Mouse (Mus musculus) neural tube, embryonic 15.5 days (tissue): ENCODE data around the gene Rabggta. TPM values are rescaled to one million over a fixed set of nuclear protein-coding genes. Genes with fewer than 3 reads are reported as not detected.
"Not testable (repeated sequence)": the region's sequence is repeated elsewhere in the genome, so short reads cannot be mapped to it uniquely, and the experiment has no call there.

Experiments
- ATAC-seq: fragments of 200-750 bp; cut with Nextera tagmentation; 2 replicates; pipeline ENCODE4 v1.8.0; 2017; ENCODE audit warnings: mild to moderate bottlenecking, moderate TSS enrichment, moderate library complexity; ENCODE audit not compliant: low FRiP score
- H3K27ac ChIP-seq: fragments of 300-500 bp; sonication (generic); replicated peaks from 2 replicates; pipeline ENCODE4 v1.5.1; 2015; ENCODE audit warnings: mild to moderate bottlenecking, inconsistent platforms
- H3K27me3 ChIP-seq: fragments of 300-500 bp; sonication (generic); replicated peaks from 2 replicates; pipeline ENCODE4 v1.6.1; 2015; ENCODE audit warnings: inconsistent platforms
- H3K36me3 ChIP-seq: fragments of 300-500 bp; sonication (generic); 2 replicates; pipeline ENCODE4 v1.6.1; 2015; ENCODE audit warnings: inconsistent platforms
- H3K4me1 ChIP-seq: fragments of 300-500 bp; sonication (generic); 2 replicates; pipeline ENCODE4 v1.6.1; 2015; ENCODE audit warnings: inconsistent platforms
- H3K4me2 ChIP-seq: fragments of 300-500 bp; sonication (generic); 2 replicates; pipeline ENCODE4 v1.6.1; 2015; ENCODE audit warnings: inconsistent platforms, mild to moderate bottlenecking, moderate library complexity
- H3K4me3 ChIP-seq: fragments of 300-500 bp; sonication (generic); replicated peaks from 2 replicates; pipeline ENCODE4 v1.5.1; 2015; ENCODE audit warnings: mild to moderate bottlenecking, inconsistent platforms
- H3K9ac ChIP-seq: fragments of 300-500 bp; sonication (generic); replicated peaks from 2 replicates; pipeline ENCODE4 v1.6.1; 2015; ENCODE audit warnings: mild to moderate bottlenecking, inconsistent platforms
- H3K9me3 ChIP-seq: fragments of 300-500 bp; sonication (generic); replicated peaks from 2 replicates; pipeline ENCODE4 v1.6.1; 2016; ENCODE audit warnings: inconsistent platforms
- WGBS: fragments of 180-500 bp; shearing (Covaris S2); methylation state at CpG from one replicate; pipeline ENCODE4 v1.1.7; 2015; ENCODE audit warnings: mixed read lengths; 5-methylcytosine and 5-hydroxymethylcytosine counted together
- polyA plus RNA-seq: library from polyadenylated mRNA; unstranded; fragments of >200 nt; fragmentation: Nextera tagmentation; extraction: Ambion mirVana; gene quantifications from 2 replicates; pipeline ENCODE4 v1.2.1, GENCODE M21; 2015

Gene Rabggta
- polyA plus RNA-seq, result 56.7 and 65.1 TPM in 2 replicates

DNA sequence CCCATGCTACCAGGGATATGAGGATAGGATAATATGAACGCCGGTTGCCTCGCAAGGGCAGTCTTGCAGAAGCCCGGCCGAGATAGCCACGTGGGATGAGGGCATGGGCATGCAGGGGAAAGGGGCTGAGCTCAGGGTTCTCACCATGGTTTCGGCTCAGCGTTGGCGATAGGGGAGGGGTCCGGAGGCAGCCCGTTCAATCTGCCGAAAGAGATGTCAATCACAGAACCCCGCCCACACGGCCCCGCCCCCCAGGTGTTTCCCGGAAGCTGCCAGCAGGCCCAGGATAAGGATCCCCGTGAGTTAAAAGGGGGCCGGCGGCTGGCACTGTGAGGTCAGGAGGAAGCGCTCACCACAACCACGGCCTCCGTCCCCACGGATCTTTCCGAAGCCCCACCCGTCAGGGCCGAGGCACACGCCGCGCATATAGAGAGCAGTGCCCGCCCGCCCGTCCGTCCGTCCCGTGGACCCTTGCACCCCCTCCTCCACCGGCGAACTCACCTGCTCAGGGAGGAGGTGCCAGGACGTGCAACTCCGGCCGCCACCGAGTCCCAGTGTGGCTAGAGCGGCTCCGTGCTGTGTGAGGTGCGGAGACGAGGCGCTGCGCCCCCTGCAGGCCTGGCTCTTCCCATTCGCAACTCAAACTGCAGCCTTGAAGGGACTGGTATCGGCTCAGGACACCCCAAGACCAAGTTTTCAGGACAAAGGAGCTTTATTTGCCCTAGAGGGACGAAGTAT, at the start of gene Rabggta:
TSS of gene Rabggta (minus strand) at position 564 of the 738 bp plus-strand sequence.
- Histone ChIP-seq H3K36me3 (peaks cover 25% of the 10 kb centered on the region), H3K4me3 (peak within 1 kb of the TSS; percentile 92), H3K9me3 (no peaks in the 10 kb centered on the region), H3K4me1 (peaks cover 16% of the 10 kb centered on the region), H3K27me3 (no peaks in the 10 kb centered on the region), H3K27ac (peak within 1 kb of the TSS; percentile 88), H3K4me2 (peak within 1 kb of the TSS; percentile 79), H3K9ac (peak within 1 kb of the TSS; percentile 75)
- under 1% methylated on average over 49 of the region's 50 CpGs for WGBS
- peak; percentile 96 for ATAC-seq

DNA sequence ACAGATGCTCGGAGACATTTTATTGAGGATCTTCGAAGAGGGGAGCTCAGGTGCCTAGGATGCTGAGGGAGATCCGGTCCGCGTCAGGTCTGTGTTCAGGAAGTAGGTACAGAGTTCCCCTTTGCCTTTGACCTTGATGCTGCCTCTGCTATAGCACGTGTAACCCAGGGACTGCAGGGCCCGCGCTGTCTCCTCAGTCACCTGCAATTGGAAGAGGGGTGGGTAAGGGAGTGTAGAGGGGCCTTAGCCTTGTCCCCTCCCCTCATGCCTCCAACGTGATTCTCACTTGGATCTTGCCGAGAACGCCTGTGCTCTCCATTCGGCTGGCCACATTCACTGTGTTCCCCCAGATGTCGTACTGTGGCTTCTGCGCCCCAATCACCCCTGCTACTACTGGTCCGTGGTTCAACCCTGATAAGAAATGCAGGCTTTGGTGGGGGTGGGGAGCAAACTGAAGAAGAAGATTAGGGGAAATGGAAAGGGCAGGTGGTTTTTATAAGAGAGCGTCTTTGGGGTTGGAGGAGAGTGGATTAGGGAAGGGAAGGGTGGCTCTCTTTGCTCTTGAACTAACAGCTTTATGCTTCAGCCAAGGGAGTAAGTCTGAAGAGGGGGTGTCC, 47.1 kb upstream of the Rabggta start:
- 77% methylated on average over 16 of the region's 16 CpGs for WGBS
- H3K4me2 ChIP-seq, result no peak overlapping the region
- no peak for ATAC-seq

DNA sequence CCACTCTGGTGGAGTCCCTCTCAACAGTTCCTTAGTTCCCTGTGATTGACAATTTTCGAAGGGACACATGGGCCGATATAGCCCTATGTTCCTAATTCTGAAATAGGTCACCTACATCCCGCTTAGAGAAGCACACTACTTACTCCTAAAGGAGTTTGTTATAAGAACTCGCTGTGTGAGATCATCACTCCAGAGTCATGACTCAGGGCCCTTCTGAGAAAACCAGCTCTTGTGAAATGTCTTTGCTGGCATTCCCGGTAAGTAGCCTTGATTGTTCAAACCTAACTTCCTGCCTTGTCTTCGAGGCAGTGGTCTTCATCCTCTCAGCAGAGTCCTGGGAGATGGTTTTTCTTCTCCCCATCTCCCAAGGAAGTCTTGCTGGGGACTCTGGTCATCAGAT, 46.5 kb upstream of the Rabggta start:
- Histone ChIP-seq H3K4me1 (peaks cover 10% of the 10 kb centered on the region), H3K36me3 (no peaks in the 10 kb centered on the region), H3K27ac (no peak overlapping the region), H3K4me3 (no peak overlapping the region), H3K27me3 (peaks cover 66% of the 10 kb centered on the region), H3K9ac (no peak overlapping the region), H3K9me3 (no peaks in the 10 kb centered on the region), H3K4me2 (no peak overlapping the region)
- no peak for ATAC-seq
- WGBS, result 91% methylated on average over 6 of the region's 6 CpGs

More for the DNA sequence above, 47.1 kb upstream of the Rabggta start:
- Histone ChIP-seq H3K36me3 (no peaks in the 10 kb centered on the region), H3K4me1 (peaks cover 10% of the 10 kb centered on the region), H3K9ac (no peak overlapping the region), H3K27me3 (peaks cover 64% of the 10 kb centered on the region), H3K4me3 (no peak overlapping the region), H3K9me3 (no peaks in the 10 kb centered on the region), H3K27ac (no peak overlapping the region)

DNA sequence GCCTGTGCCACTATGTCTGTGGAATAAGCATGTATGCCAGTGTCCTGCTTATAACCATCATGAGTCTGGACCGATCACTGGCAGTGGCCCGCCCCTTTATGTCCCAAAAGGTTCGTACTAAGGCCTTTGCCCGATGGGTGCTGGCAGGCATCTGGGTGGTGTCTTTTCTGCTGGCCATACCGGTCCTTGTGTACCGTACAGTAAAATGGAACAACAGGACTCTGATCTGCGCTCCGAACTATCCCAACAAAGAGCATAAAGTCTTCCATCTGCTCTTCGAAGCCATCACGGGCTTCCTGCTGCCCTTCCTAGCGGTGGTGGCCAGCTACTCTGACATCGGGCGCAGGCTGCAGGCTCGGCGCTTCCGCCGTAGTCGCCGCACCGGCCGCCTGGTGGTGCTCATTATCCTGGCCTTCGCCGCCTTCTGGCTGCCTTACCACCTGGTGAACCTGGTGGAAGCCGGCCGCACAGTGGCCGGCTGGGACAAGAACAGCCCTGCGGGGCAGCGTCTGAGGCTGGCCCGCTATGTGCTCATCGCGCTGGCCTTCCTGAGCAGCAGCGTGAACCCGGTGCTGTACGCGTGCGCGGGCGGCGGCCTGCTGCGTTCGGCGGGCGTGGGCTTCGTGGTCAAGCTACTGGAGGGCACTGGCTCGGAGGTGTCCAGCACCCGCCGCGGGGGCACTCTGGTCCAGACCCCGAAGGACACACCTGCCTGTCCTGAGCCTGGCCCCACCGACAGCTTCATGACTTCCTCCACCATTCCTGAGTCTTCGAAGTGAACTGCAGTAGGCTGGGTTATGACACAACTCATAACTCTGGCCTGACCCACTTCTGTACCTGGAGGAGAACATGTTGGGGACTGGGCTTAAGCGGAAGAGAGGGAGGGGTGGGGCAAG, 45.7 kb upstream of the Rabggta start:
- Histone ChIP-seq H3K27ac (no peak overlapping the region), H3K27me3 (peaks cover 71% of the 10 kb centered on the region), H3K4me1 (peaks cover 12% of the 10 kb centered on the region), H3K4me3 (peak overlapping the region; percentile 42), H3K4me2 (peak overlapping the region; percentile 75), H3K36me3 (no peaks in the 10 kb centered on the region), H3K9ac (peak overlapping the region; percentile 45), H3K9me3 (no peaks in the 10 kb centered on the region)
- 12% methylated on average over 51 of the region's 52 CpGs for WGBS
- ATAC-seq, result peak; percentile 74

DNA sequence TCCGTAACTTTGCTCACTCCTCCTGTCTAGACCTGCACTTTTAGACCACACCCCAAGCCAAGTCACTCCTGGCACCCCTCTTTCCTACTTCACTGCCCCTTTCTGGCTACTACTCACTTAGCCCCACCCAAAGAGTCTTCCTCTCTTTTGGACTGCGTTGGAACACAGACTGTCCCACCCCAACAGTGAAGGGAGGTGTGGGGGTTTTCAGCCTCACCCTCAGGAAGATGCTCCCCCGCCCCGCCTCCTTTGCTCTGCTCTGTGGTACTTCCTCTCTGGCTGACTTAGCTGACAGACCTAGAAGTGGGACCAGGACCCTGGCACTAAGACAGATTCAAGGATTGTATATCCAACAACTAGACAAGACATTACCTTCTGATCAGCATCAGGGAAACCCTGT, 43.6 kb upstream of the Rabggta start, which contains the start of gene Ltb4r1:
TSS of gene Ltb4r1 (plus strand) at position 267 of the 400 bp plus-strand sequence.
- ATAC-seq, result no peak
- no peak within 1 kb of the TSS for H3K27ac ChIP-seq
- no peak within 1 kb of the TSS for H3K4me3 ChIP-seq
- H3K27me3 ChIP-seq, result peaks cover 72% of the 10 kb centered on the region
- H3K9ac ChIP-seq, result no peak within 1 kb of the TSS
- H3K4me1 ChIP-seq, result peaks cover 27% of the 10 kb centered on the region
- H3K9me3 ChIP-seq, result no peaks in the 10 kb centered on the region
- H3K36me3 ChIP-seq, result no peaks in the 10 kb centered on the region
- WGBS, result 84% methylated on average over 4 of the region's 4 CpGs
- H3K4me2 ChIP-seq, result no peak within 1 kb of the TSS

- Histone ChIP-seq H3K4me2 (peak overlapping the region; percentile 76), H3K4me1 (peaks cover 27% of the 10 kb centered on the region), H3K27ac (no peak overlapping the region), H3K4me3 (peak overlapping the region; percentile 53; the same call in 1 of the 2 replicates), H3K36me3 (no peaks in the 10 kb centered on the region), H3K27me3 (peaks cover 58% of the 10 kb centered on the region), H3K9me3 (no peaks in the 10 kb centered on the region), H3K9ac (no peak overlapping the region)
- ATAC-seq, result no peak
- WGBS, result 61% methylated on average over 7 of the region's 7 CpGs
Measured at GRCm38 (mm10) chr14:55763166-55763565, 41.1 kb upstream of the Rabggta start.

GRCm38 (mm10) chr14:55762001-55762821, 40.1 kb upstream of the Rabggta start:
- peak overlapping the region; percentile 76 for H3K4me2 ChIP-seq
- under 1% methylated on average over 77 of the region's 77 CpGs for WGBS
- ATAC-seq, result peak; percentile 73
- H3K27ac ChIP-seq, result peak overlapping the region; percentile 65
- H3K27me3 ChIP-seq, result peaks cover 51% of the 10 kb centered on the region
- no peaks in the 10 kb centered on the region for H3K36me3 ChIP-seq
- H3K4me3 ChIP-seq, result peak overlapping the region; percentile 53
- peak overlapping the region; percentile 50 for H3K9ac ChIP-seq
- no peaks in the 10 kb centered on the region for H3K9me3 ChIP-seq
- H3K4me1 ChIP-seq, result peaks cover 18% of the 10 kb centered on the region

DNA sequence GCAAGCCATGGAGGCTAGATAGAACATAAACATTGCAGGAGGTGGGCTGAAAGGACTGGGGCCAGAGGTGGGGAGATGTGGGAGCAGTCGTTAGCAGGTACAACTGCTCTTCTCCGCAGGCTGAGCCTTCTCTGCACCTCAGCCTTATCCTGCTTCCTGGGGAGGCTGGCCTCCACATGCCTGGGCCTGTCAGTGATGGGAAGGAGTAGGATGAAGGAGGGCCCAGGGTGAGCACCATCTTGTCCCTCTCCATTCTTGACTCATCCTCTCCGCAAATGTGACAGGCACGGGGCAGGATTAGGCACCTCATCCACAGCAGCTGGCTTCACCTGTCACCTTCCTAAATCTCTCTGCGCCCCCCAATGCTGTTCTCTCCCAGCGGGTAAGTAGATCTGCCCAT, 39.1 kb upstream of the Rabggta start, which contains the start of gene Ltb4r2:
TSS of gene Ltb4r2 (plus strand) at position 266 of the 400 bp plus-strand sequence.
- ATAC-seq, result no peak

GRCm38 (mm10) chr14:55760156-55760555, 38.1 kb upstream of the Rabggta start:
- peaks cover 17% of the 10 kb centered on the region for H3K4me1 ChIP-seq
- WGBS, result under 1% methylated on average over 6 of the region's 6 CpGs
- peaks cover 32% of the 10 kb centered on the region for H3K27me3 ChIP-seq
- not testable (repeated sequence) for H3K4me3 ChIP-seq, H3K9ac ChIP-seq, ATAC-seq, H3K27ac ChIP-seq, H3K9me3 ChIP-seq
- peaks cover 14% of the 10 kb centered on the region for H3K36me3 ChIP-seq
- peak overlapping the region; percentile 38 for H3K4me2 ChIP-seq

More for the DNA sequence above, 39.1 kb upstream of the Rabggta start, which contains the start of gene Ltb4r2:
- peak within 1 kb of the TSS; percentile 53 for H3K4me3 ChIP-seq
- H3K4me2 ChIP-seq, result peak within 1 kb of the TSS; percentile 76
- peak within 1 kb of the TSS; percentile 50 for H3K9ac ChIP-seq
- WGBS, result 76% methylated on average over 6 of the region's 6 CpGs
- H3K27me3 ChIP-seq, result peaks cover 42% of the 10 kb centered on the region
- peak within 1 kb of the TSS; percentile 65 for H3K27ac ChIP-seq
- H3K36me3 ChIP-seq, result peaks cover 4% of the 10 kb centered on the region; the same call in 1 of the 2 replicates
- H3K9me3 ChIP-seq, result no peaks in the 10 kb centered on the region
- H3K4me1 ChIP-seq, result peaks cover 17% of the 10 kb centered on the region

- ATAC-seq, result no peak
- Histone ChIP-seq H3K4me2 (peak within 1 kb of the TSS; percentile 25), H3K27me3 (peaks cover 15% of the 10 kb centered on the region), H3K27ac (no peak within 1 kb of the TSS), H3K9ac (no peak within 1 kb of the TSS; the same call in 1 of the 2 replicates), H3K4me1 (peaks cover 17% of the 10 kb centered on the region), H3K36me3 (peaks cover 32% of the 10 kb centered on the region), H3K4me3 (no peak within 1 kb of the TSS), H3K9me3 (no peaks in the 10 kb centered on the region)
- WGBS, result 19% methylated on average over 8 of the region's 8 CpGs
Measured at GRCm38 (mm10) chr14:55758363-55758784, 36.3 kb upstream of the Rabggta start, which contains the start of gene Cideb. TSS of gene Cideb (minus strand) at chr14:55758458.
